Mouse (Mus musculus): ENCODE measurements around the gene Abcc1.
A peak's percentile ranks its signal among the peaks of the same experiment; 100 is the strongest.

- TF ChIP-seq USF1 (IDR thresholded peaks at IDR 0.05; ENCODE audit: low read depth, low read length) (no peak), POLR2A (IDR thresholded peaks at IDR 0.05; ENCODE audit: low read depth, low read length) (no peak), EP300 (IDR thresholded peaks at IDR 0.05; ENCODE audit: low read length) (no peak), CTCF (conservative IDR thresholded peaks at IDR 0.05 in 1 of 2, IDR thresholded peaks at IDR 0.05 in 1 of 2; ENCODE audit: low read depth in 2 of 2, low read length in 2 of 2) (no peak), MYC (IDR thresholded peaks at IDR 0.05; ENCODE audit: low read depth, low read length) (no peak), MXI1 (IDR thresholded peaks at IDR 0.05; ENCODE audit: low read depth, low read length) (no peak), TCF12 (IDR thresholded peaks at IDR 0.05; ENCODE audit: low read depth, low read length) (no peak), ZNF384 (IDR thresholded peaks at IDR 0.05; ENCODE audit: low read depth, low read length) (no peak), JUND (conservative IDR thresholded peaks at IDR 0.05; ENCODE audit: low read depth, low read length) (no peak), PAX5 (IDR thresholded peaks at IDR 0.05; ENCODE audit: low read length) (no peak), IRF4 (IDR thresholded peaks at IDR 0.05; ENCODE audit: low read depth, low read length) (0 out of 2 replicates have a peak, but pooled peaks have one; percentile 18), ZC3H11A (IDR thresholded peaks at IDR 0.05; ENCODE audit: low read depth, low read length) (no peak)
These were observed 115.5 kb downstream of the Abcc1 start for GRCm38 (mm10) chr16:14476701-14477400.
